Mouse (Mus musculus) gastrocnemius, postnatal 14 days (tissue): ENCODE results near the gene Atn1. TPM values are rescaled to one million over a fixed set of nuclear protein-coding genes. Genes with fewer than 3 reads are reported as not detected.
A peak's percentile ranks its signal among the peaks of the same experiment; 100 is the strongest.

Source experiments
- DNase-seq: peaks from one replicate; pipeline ENCODE4 v3.0.0; 2021; ENCODE audit warnings: mixed read lengths
- intact Hi-C: fragments of 180-260 bp; cut with DNase I; formaldehyde crosslinking; loops from one replicate; pipeline ENCODE4 v1.15.1; 2025; ENCODE audit warnings: low total_unique reads
- total RNA-seq, 2 experiments: library from RNA; stranded (reverse); gene quantifications; 2 replicates each; pipeline ENCODE4 v1.2.3; 2021

The Atn1 gene
- total RNA-seq, 2 experiments from 2014 or later, result 30.8 to 35.8 TPM

- intact Hi-C loops, result no loop called here
- DNase-seq, result no peak
These were observed 13.7 kb upstream of the Atn1 start for GRCm38 (mm10) chr6:124770013-124770412.

- intact Hi-C loops, result loop anchor here (10.0 kb wide), 1 partner anchor 194 kb away; the partner anchor contains the start of gene C1rb
- peak; percentile 63 for DNase-seq
These were observed 12.9 kb upstream of the Atn1 start, which contains the start of gene Eno2 for GRCm38 (mm10) chr6:124769101-124769765. Eno2 (minus strand) TSS chr6:124769673.

GRCm38 (mm10) chr6:124768704-124769044 lies 12.3 kb upstream of the Atn1 start:
- intact Hi-C loops, result loop anchor here (10.0 kb wide), 1 partner anchor 194 kb away; the partner anchor contains the start of gene C1rb
- DNase-seq, result no peak

- DNase-seq, result no peak
- intact Hi-C loops, result loop anchor here (10.0 kb wide), 1 partner anchor 193 kb away; the partner anchor contains the start of gene C1rb
These were observed 11.8 kb upstream of the Atn1 start for GRCm38 (mm10) chr6:124767920-124768703.

- DNase-seq, result no peak
- intact Hi-C loops, result loop anchor here (10.0 kb wide), 1 partner anchor 193 kb away; the partner anchor contains the start of gene C1rb
These were observed 11.2 kb upstream of the Atn1 start for GRCm38 (mm10) chr6:124767536-124767919.

GRCm38 (mm10) chr6:124765951-124766350 lies 9.6 kb upstream of the Atn1 start:
- intact Hi-C loops, result loop anchor here (10.0 kb wide), 1 partner anchor 191 kb away; the partner anchor contains the start of gene C1rb

GRCm38 (mm10) chr6:124759259-124759658 lies 2.9 kb upstream of the Atn1 start:
- peak; percentile 86 for DNase-seq
- intact Hi-C loops, result loop anchor here (2.0 kb wide), 1 partner anchor 118 kb away; no protein-coding TSS in a partner anchor

More at GRCm38 (mm10) chr6:124765951-124766350, 9.6 kb upstream of the Atn1 start:
- DNase-seq, result no peak

GRCm38 (mm10) chr6:124758849-124759232 lies 2.5 kb upstream of the Atn1 start:
- intact Hi-C loops, result loop anchor here (2.0 kb wide), 1 partner anchor 118 kb away; no protein-coding TSS in a partner anchor
- DNase-seq, result no peak

GRCm38 (mm10) chr6:124757909-124758848 lies 1.9 kb upstream of the Atn1 start:
- no peak for DNase-seq
- intact Hi-C loops, result loop anchor here (2.0 kb wide), 1 partner anchor 117 kb away; no protein-coding TSS in a partner anchor

- intact Hi-C loops, result no loop called here
- DNase-seq, result no peak
These were observed 1.1 kb upstream of the Atn1 start for GRCm38 (mm10) chr6:124757351-124757880.

GRCm38 (mm10) chr6:124756652-124757350 lies 477 bp upstream of the Atn1 start:
- intact Hi-C loops, result no loop called here
- DNase-seq, result peak; percentile 90

- DNase-seq, result no peak
- intact Hi-C loops, result no loop called here
These were observed 1.0 kb downstream of the Atn1 start for GRCm38 (mm10) chr6:124755306-124755705.

- no peak for DNase-seq
- intact Hi-C loops, result no loop called here
These were observed 2.5 kb downstream of the Atn1 start for GRCm38 (mm10) chr6:124753861-124754260.

GRCm38 (mm10) chr6:124750405-124750804 lies 5.9 kb downstream of the Atn1 start:
- DNase-seq, result no peak
- intact Hi-C loops, result no loop called here

- no peak for DNase-seq
- intact Hi-C loops, result loop anchor here (5.0 kb wide), 1 partner anchor 35 kb away; the partner anchor contains the start of genes Emg1 and Phb2
These were observed 9.4 kb downstream of the Atn1 start for GRCm38 (mm10) chr6:124746654-124747632.

- no peak for DNase-seq
- intact Hi-C loops, result loop anchor here (5.0 kb wide), 1 partner anchor 34 kb away; the partner anchor contains the start of genes Emg1 and Phb2
These were observed 10.1 kb downstream of the Atn1 start for GRCm38 (mm10) chr6:124746296-124746605.
